Mouse (Mus musculus) lung, adult 2 months (tissue): ENCODE results near the gene 1700049E17Rik2.
"Not testable (repeated sequence)": the region's sequence is repeated elsewhere in the genome, so short reads cannot be mapped to it uniquely, and the experiment has no call there.

Experiments
- CTCF ChIP-seq: fragments of 200-500 bp; IDR thresholded peaks from 2 replicates; pipeline ENCODE4 v1.5.1; 2011; ENCODE audit warnings: mild to moderate bottlenecking, low read length, control low read depth; ENCODE audit not compliant: insufficient read depth
- POLR2A ChIP-seq: fragments of 200-500 bp; IDR thresholded peaks from 2 replicates; pipeline ENCODE4 v1.6.1; 2011; ENCODE audit warnings: low read depth, mild to moderate bottlenecking, control low read depth, low read length, borderline replicate concordance; ENCODE audit errors: extremely low read depth

DNA sequence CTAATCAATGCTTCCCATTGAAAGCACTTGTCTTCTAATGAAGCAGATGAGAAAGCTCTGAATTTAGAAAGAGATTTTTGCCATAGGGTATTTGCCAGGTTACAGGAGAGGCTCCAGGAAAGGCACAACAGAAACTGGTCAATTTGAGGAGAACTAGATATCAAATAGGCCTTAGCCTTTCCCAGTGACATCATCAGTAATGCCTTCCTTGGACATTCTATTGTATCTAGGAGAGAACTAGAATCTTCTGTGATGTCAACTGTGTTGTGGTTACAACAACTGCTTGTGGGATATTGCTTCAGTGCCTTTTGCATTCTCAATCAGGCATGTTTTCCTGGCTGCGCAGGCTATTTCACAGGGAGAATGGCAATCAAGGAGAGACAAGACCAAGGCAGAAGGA, at the start of gene 1700049E17Rik2:
- not testable (repeated sequence) for TF ChIP-seq CTCF, POLR2A
